ENCODE assay signal across 21 mouse cellular contexts in the genomic region with DNA sequence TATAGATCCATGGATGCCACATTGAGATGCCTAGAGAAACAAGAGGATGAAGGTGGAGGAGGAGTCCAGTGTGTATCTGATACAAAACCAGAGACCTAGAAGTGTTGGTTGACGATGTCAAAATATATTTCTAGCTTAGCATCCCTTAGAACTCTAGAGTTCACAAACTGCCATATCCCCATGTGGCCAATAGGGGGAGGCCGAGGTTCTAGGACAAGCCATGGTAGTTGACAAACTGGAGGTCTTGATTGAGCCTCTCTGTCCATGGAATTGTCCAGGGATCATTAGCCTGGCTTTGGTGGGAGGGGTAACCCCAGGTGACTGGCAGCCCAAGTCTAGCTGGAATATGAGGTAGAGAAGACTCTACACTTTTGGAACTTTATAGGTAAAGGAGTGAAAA. TPM values are rescaled to one million over a fixed set of nuclear protein-coding genes. Genes with fewer than 3 reads are reported as not detected.
DNase-seq lines count a peak whose midpoint lies in the region; ATAC-seq and TF ChIP-seq lines count a peak whose summit lies in the region.
"Had no signal": no experiment of that assay in that cellular context is flagged by ENCODE, and none has a peak within 500 bp of the region (broad histone marks: within the 10 kb centered on the region; RNA-seq: fewer than 3 reads in every experiment).

No protein-coding gene starts in this region.

- WGBS in liver, postnatal 0 days (ENCODE audit: insufficient replicate concordance), result 59% methylated on average over 2 of the region's 2 CpGs
- 37% methylated on average over 2 of the region's 2 CpGs for WGBS in liver, embryonic 12.5 days (ENCODE audit: insufficient replicate concordance)
- WGBS in forebrain, embryonic 16.5 days, result 61% methylated on average over 2 of the region's 2 CpGs

- H3K9ac ChIP-seq in liver, postnatal 0 days (replicated peaks), result no peak overlapping the region
- H3K9ac ChIP-seq in liver, embryonic 12.5 days, result no peak overlapping the region
- no peak overlapping the region for H3K9ac ChIP-seq in forebrain, embryonic 16.5 days (replicated peaks; ENCODE audit: low read depth, low read length)
- H3K9ac ChIP-seq: embryonic facial prominence, embryonic 15.5 days; forebrain, embryonic 12.5 days had no signal

- no peak overlapping the region for H3K4me3 ChIP-seq in gastrocnemius, adult 2 months
- no peak overlapping the region for H3K4me3 ChIP-seq in liver, postnatal 0 days (ENCODE audit: low read depth, low read length)
- no peak overlapping the region for H3K4me3 ChIP-seq in liver, embryonic 12.5 days
- H3K4me3 ChIP-seq in forebrain, embryonic 16.5 days (replicated peaks; ENCODE audit: low read length), result no peak overlapping the region
- H3K4me3 ChIP-seq: embryonic facial prominence, embryonic 15.5 days; forebrain, embryonic 12.5 days; hindbrain, embryonic 10.5 days had no signal

- no peaks in the 10 kb centered on the region for H3K36me3 ChIP-seq in liver, postnatal 0 days (replicated peaks; ENCODE audit: insufficient read depth, low read length)
- no peaks in the 10 kb centered on the region for H3K36me3 ChIP-seq in liver, embryonic 12.5 days
- H3K36me3 ChIP-seq in forebrain, embryonic 16.5 days (ENCODE audit: control insufficient read depth, insufficient read depth), result no peaks in the 10 kb centered on the region
- H3K36me3 ChIP-seq: embryonic facial prominence, embryonic 15.5 days; forebrain, embryonic 12.5 days; hindbrain, embryonic 10.5 days had no signal

- TF ChIP-seq EP300 in liver, postnatal 0 days (IDR thresholded peaks at IDR 0.05; ENCODE audit: low read depth), result no peak

- no peak for DNase-seq in gastrocnemius, adult 2 months
- no peak for DNase-seq in gastrocnemius, postnatal 25 days
- DNase-seq in liver, postnatal 0 days, result no peak
- DNase-seq in A20 (ENCODE audit: low read depth, low spot score) (peak; percentile 20), ZHBTc4 (ENCODE audit: low read depth, low spot score) (peak; percentile 28)
- no peak for DNase-seq in ovary, postnatal 14 days (ENCODE audit: low spot score)
- DNase-seq: adrenal gland, postnatal 14 days; kidney, adult 2 months; lung, postnatal 10 days had no signal

- no peaks in the 10 kb centered on the region for H3K27me3 ChIP-seq in liver, postnatal 0 days (ENCODE audit: insufficient read depth, low read length)
- H3K27me3 ChIP-seq in liver, embryonic 12.5 days (replicated peaks), result no peaks in the 10 kb centered on the region
- no peaks in the 10 kb centered on the region for H3K27me3 ChIP-seq in forebrain, embryonic 16.5 days (replicated peaks; ENCODE audit: control insufficient read depth, insufficient read depth, low read length)
- H3K27me3 ChIP-seq: embryonic facial prominence, embryonic 15.5 days; forebrain, embryonic 12.5 days had no signal

- H3K27ac ChIP-seq in gastrocnemius, adult 2 months, result no peak overlapping the region
- H3K27ac ChIP-seq in liver, postnatal 0 days (ENCODE audit: low read depth), result no peak overlapping the region
- H3K27ac ChIP-seq in liver, embryonic 12.5 days, result no peak overlapping the region
- no peak overlapping the region for H3K27ac ChIP-seq in forebrain, embryonic 16.5 days (ENCODE audit: low read length)
- H3K27ac ChIP-seq: embryonic facial prominence, embryonic 15.5 days; forebrain, embryonic 12.5 days; hindbrain, embryonic 10.5 days had no signal

- H3K4me2 ChIP-seq in liver, postnatal 0 days (ENCODE audit: low read depth, low read length), result no peak overlapping the region
- H3K4me2 ChIP-seq in liver, embryonic 12.5 days, result no peak overlapping the region
- no peak overlapping the region for H3K4me2 ChIP-seq in forebrain, embryonic 16.5 days (ENCODE audit: low read length)
- H3K4me2 ChIP-seq: embryonic facial prominence, embryonic 15.5 days; forebrain, embryonic 12.5 days; heart, embryonic 11.5 days had no signal

- no peaks in the 10 kb centered on the region for H3K4me1 ChIP-seq in liver, postnatal 0 days (ENCODE audit: insufficient read depth)
- no peaks in the 10 kb centered on the region for H3K4me1 ChIP-seq in liver, embryonic 12.5 days
- no peaks in the 10 kb centered on the region for H3K4me1 ChIP-seq in forebrain, embryonic 16.5 days (replicated peaks; ENCODE audit: control insufficient read depth, insufficient read depth, low read length)
- H3K4me1 ChIP-seq: embryonic facial prominence, embryonic 15.5 days; forebrain, embryonic 12.5 days; hindbrain, embryonic 10.5 days had no signal

- intact Hi-C loops in gastrocnemius, adult 2 months (cut with DNase I), result no loop called here

- peak; percentile 21; the same call in 1 of the 2 replicates for TF ChIP-seq CTCF in gastrocnemius, adult 2 months (IDR thresholded peaks at IDR 0.05)
- peak; percentile 51 for TF ChIP-seq CTCF in liver, postnatal 0 days (IDR thresholded peaks at IDR 0.05; ENCODE audit: low read depth)

- no peak for ATAC-seq in liver, postnatal 0 days
- ATAC-seq in liver, embryonic 12.5 days, result no peak
- ATAC-seq in forebrain, embryonic 16.5 days, result no peak

- H3K9me3 ChIP-seq in liver, postnatal 0 days (ENCODE audit: low read length), result no peaks in the 10 kb centered on the region
- no peaks in the 10 kb centered on the region for H3K9me3 ChIP-seq in liver, embryonic 12.5 days (replicated peaks)
- H3K9me3 ChIP-seq in forebrain, embryonic 16.5 days (ENCODE audit: control insufficient read depth, low read length), result no peaks in the 10 kb centered on the region
- H3K9me3 ChIP-seq: embryonic facial prominence, embryonic 15.5 days; forebrain, embryonic 12.5 days; hindbrain, embryonic 10.5 days had no signal

RNA-seq across cellular contexts. Expression of a gene that starts 4.0 kb away (rescaled TPM):
- total RNA-seq in gastrocnemius, adult 2 months (2021), result not detected
- total RNA-seq in gastrocnemius, postnatal 25 days (2021), result not detected
- not detected in 2 replicates for polyA plus RNA-seq in liver, postnatal 0 days (2015; fragmentation: Nextera tagmentation; extraction: Ambion mirVana)
- polyA plus RNA-seq in liver, embryonic 12.5 days (2016; fragmentation: Nextera tagmentation; extraction: Ambion mirVana), result not detected in 2 replicates
- not detected in 2 replicates for polyA plus RNA-seq in forebrain, embryonic 16.5 days (2015; fragmentation: Nextera tagmentation; extraction: Ambion mirVana)
- total RNA-seq: adrenal gland, postnatal 14 days; common myeloid progenitor, adult 5-6 weeks; gastrocnemius, adult 18-20 months; left cerebral cortex, adult 8-10 months had no signal
- polyA plus RNA-seq: C2C12; embryonic facial prominence, embryonic 15.5 days; forebrain, embryonic 12.5 days; heart, embryonic 11.5 days; hindbrain, embryonic 10.5 days; kidney, adult 2 months; urinary bladder, adult 2 months had no signal

RNA-seq across cellular contexts. Expression of a gene that starts 19.1 kb away (rescaled TPM):
- total RNA-seq in gastrocnemius, adult 2 months (2021), result not detected
- total RNA-seq in gastrocnemius, postnatal 25 days (2021), result not detected
- not detected in 2 replicates for polyA plus RNA-seq in liver, postnatal 0 days (2015; fragmentation: Nextera tagmentation; extraction: Ambion mirVana)
- polyA plus RNA-seq in liver, embryonic 12.5 days (2016; fragmentation: Nextera tagmentation; extraction: Ambion mirVana), result not detected in 2 replicates
- polyA plus RNA-seq in forebrain, embryonic 16.5 days (2015; fragmentation: Nextera tagmentation; extraction: Ambion mirVana), result not detected in 2 replicates
- total RNA-seq: adrenal gland, postnatal 14 days; common myeloid progenitor, adult 5-6 weeks; gastrocnemius, adult 18-20 months; left cerebral cortex, adult 8-10 months had no signal
- polyA plus RNA-seq: C2C12; embryonic facial prominence, embryonic 15.5 days; forebrain, embryonic 12.5 days; heart, embryonic 11.5 days; hindbrain, embryonic 10.5 days; kidney, adult 2 months; limb, embryonic 14.5 days; urinary bladder, adult 2 months had no signal

RNA-seq across cellular contexts. Expression of a gene that starts 22.9 kb away (rescaled TPM):
- not detected for total RNA-seq in gastrocnemius, adult 2 months (2021)
- not detected for total RNA-seq in gastrocnemius, postnatal 25 days (2021)
- not detected in 2 replicates for polyA plus RNA-seq in liver, postnatal 0 days (2015; fragmentation: Nextera tagmentation; extraction: Ambion mirVana)
- not detected in 2 replicates for polyA plus RNA-seq in liver, embryonic 12.5 days (2016; fragmentation: Nextera tagmentation; extraction: Ambion mirVana)
- polyA plus RNA-seq in forebrain, embryonic 16.5 days (2015; fragmentation: Nextera tagmentation; extraction: Ambion mirVana), result not detected in 2 replicates
- total RNA-seq: adrenal gland, postnatal 14 days; common myeloid progenitor, adult 5-6 weeks; gastrocnemius, adult 18-20 months; left cerebral cortex, adult 8-10 months had no signal
- polyA plus RNA-seq: embryonic facial prominence, embryonic 15.5 days; forebrain, embryonic 12.5 days; heart, embryonic 11.5 days; hindbrain, embryonic 10.5 days; kidney, adult 2 months; urinary bladder, adult 2 months had no signal

RNA-seq across cellular contexts. Expression of a gene that starts 34.9 kb away (rescaled TPM):
- total RNA-seq in gastrocnemius, adult 2 months (2021), result not detected
- not detected for total RNA-seq in gastrocnemius, postnatal 25 days (2021)
- not detected in 2 replicates for polyA plus RNA-seq in liver, postnatal 0 days (2015; fragmentation: Nextera tagmentation; extraction: Ambion mirVana)
- not detected in 2 replicates for polyA plus RNA-seq in liver, embryonic 12.5 days (2016; fragmentation: Nextera tagmentation; extraction: Ambion mirVana)
- not detected in 2 replicates for polyA plus RNA-seq in forebrain, embryonic 16.5 days (2015; fragmentation: Nextera tagmentation; extraction: Ambion mirVana)
- total RNA-seq: adrenal gland, postnatal 14 days; common myeloid progenitor, adult 5-6 weeks; gastrocnemius, adult 18-20 months; left cerebral cortex, adult 8-10 months had no signal
- polyA plus RNA-seq: embryonic facial prominence, embryonic 15.5 days; forebrain, embryonic 12.5 days; heart, embryonic 11.5 days; hindbrain, embryonic 10.5 days; kidney, adult 2 months; urinary bladder, adult 2 months had no signal

RNA-seq across cellular contexts. Expression of a gene that starts 53.0 kb away (rescaled TPM):
- not detected for total RNA-seq in gastrocnemius, adult 2 months (2021)
- not detected for total RNA-seq in gastrocnemius, postnatal 25 days (2021)
- polyA plus RNA-seq in liver, postnatal 0 days (2015; fragmentation: Nextera tagmentation; extraction: Ambion mirVana), result 38.6 and 41.3 TPM in 2 replicates
- 4.0 and 5.3 TPM in 2 replicates for polyA plus RNA-seq in liver, embryonic 12.5 days (2016; fragmentation: Nextera tagmentation; extraction: Ambion mirVana)
- polyA plus RNA-seq in forebrain, embryonic 16.5 days (2015; fragmentation: Nextera tagmentation; extraction: Ambion mirVana), result not detected in 2 replicates
- total RNA-seq: adrenal gland, postnatal 14 days; gastrocnemius, adult 18-20 months; left cerebral cortex, adult 8-10 months had no signal
- polyA plus RNA-seq: C2C12; forebrain, embryonic 12.5 days; hindbrain, embryonic 10.5 days; kidney, adult 2 months had no signal

Comparison
In these comparisons a context has a peak if more than half of its experiments do, and no peak if none do; other contexts are left out.
1. DNase-seq: peak in A20 (single experiment) and ZHBTc4 (single experiment); none in gastrocnemius, adult 2 months (single experiment), gastrocnemius, postnatal 25 days (single experiment), liver, postnatal 0 days (single experiment) and ovary, postnatal 14 days (single experiment).